Mouse (Mus musculus) CH12.LX (cell line): ENCODE results near the gene Camta1.

ENCODE experiments used
- BHLHE40 ChIP-seq: IDR thresholded peaks from 2 replicates; pipeline ENCODE4 v1.6.1; 2011; ENCODE audit warnings: mild to moderate bottlenecking, low read depth, low read length, improper control_type of control experiment
- CHD2 ChIP-seq: IDR thresholded peaks from 2 replicates; pipeline ENCODE4 v1.6.1; 2011; ENCODE audit warnings: low read length, improper control_type of control experiment
- CTCF ChIP-seq, 2 experiments: IDR thresholded peaks in 1 of 2; conservative IDR thresholded peaks in 1 of 2; 2 replicates each; pipeline ENCODE4 v1.5.1; 2011 to 2012; ENCODE audit warnings: low read depth in 2 of 2, low read length in 2 of 2, improper control_type of control experiment in 1 of 2, inconsistent platforms in 1 of 2, mild to moderate bottlenecking in 1 of 2, moderate library complexity in 1 of 2
- EP300 ChIP-seq: IDR thresholded peaks from 2 replicates; pipeline ENCODE4 v1.6.1; 2011; ENCODE audit warnings: low read length, improper control_type of control experiment
- POLR2AphosphoS2 ChIP-seq: IDR thresholded peaks from 2 replicates; pipeline ENCODE4 v1.6.1; 2011; ENCODE audit warnings: low read depth, low read length, improper control_type of control experiment

- TF ChIP-seq CTCF (conservative IDR thresholded peaks at IDR 0.05 in 1 of 2, IDR thresholded peaks at IDR 0.05 in 1 of 2; ENCODE audit: low read depth in 2 of 2, low read length in 2 of 2) (no peak), BHLHE40 (no peak), EP300 (no peak), POLR2AphosphoS2 (no peak), CHD2 (no peak)
These were observed 439.3 kb downstream of the Camta1 start for GRCm38 (mm10) chr4:151422361-151422760.
